Mouse (Mus musculus) spleen, adult 12 weeks (tissue): ENCODE data around the gene Nup93.

Source experiments
- DNase-seq: peaks from one replicate; pipeline ENCODE4 v3.0.0; 2022; ENCODE audit warnings: low spot score

The Nup93 gene

GRCm38 (mm10) chr8:94320036-94320435 lies 105.7 kb downstream of the Nup93 start:
- no peak for DNase-seq

- no peak for DNase-seq
Observed at GRCm38 (mm10) chr8:94322083-94322482, 107.7 kb downstream of the Nup93 start.

- no peak for DNase-seq
Observed at GRCm38 (mm10) chr8:94323041-94323440, 108.7 kb downstream of the Nup93 start.

- DNase-seq = no peak
Observed at GRCm38 (mm10) chr8:94324071-94324470, 109.7 kb downstream of the Nup93 start.

- no peak for DNase-seq
Observed at GRCm38 (mm10) chr8:94326016-94326415, 111.7 kb downstream of the Nup93 start.

GRCm38 (mm10) chr8:94328932-94329728 lies 114.8 kb downstream of the Nup93 start, which contains the start of gene Slc12a3:
Slc12a3 (plus strand) TSS chr8:94329201.
- no peak for DNase-seq

- peak; percentile 54 for DNase-seq
Observed at GRCm38 (mm10) chr8:94330733-94331132, 116.4 kb downstream of the Nup93 start.

GRCm38 (mm10) chr8:94333345-94333744 lies 119.0 kb downstream of the Nup93 start:
- DNase-seq = no peak

- DNase-seq = no peak
Observed at GRCm38 (mm10) chr8:94337559-94337958, 123.2 kb downstream of the Nup93 start.

GRCm38 (mm10) chr8:94340796-94341195 lies 126.4 kb downstream of the Nup93 start:
- DNase-seq = no peak

- no peak for DNase-seq
Observed at GRCm38 (mm10) chr8:94342691-94343090, 128.3 kb downstream of the Nup93 start.

- DNase-seq = peak; percentile 62
Observed at GRCm38 (mm10) chr8:94343290-94343689, 128.9 kb downstream of the Nup93 start.

- no peak for DNase-seq
Observed at GRCm38 (mm10) chr8:94343778-94344320, 129.5 kb downstream of the Nup93 start.

GRCm38 (mm10) chr8:94345657-94346056 lies 131.3 kb downstream of the Nup93 start:
- DNase-seq = no peak

- DNase-seq = no peak
Observed at GRCm38 (mm10) chr8:94346264-94346663, 131.9 kb downstream of the Nup93 start.

- DNase-seq = no peak
Observed at GRCm38 (mm10) chr8:94348425-94348824, 134.1 kb downstream of the Nup93 start.

GRCm38 (mm10) chr8:94354069-94354531 lies 139.7 kb downstream of the Nup93 start:
- no peak for DNase-seq

- DNase-seq = peak; percentile 16
Observed at GRCm38 (mm10) chr8:94354571-94354970, 140.2 kb downstream of the Nup93 start.

GRCm38 (mm10) chr8:94357220-94357619 lies 142.9 kb downstream of the Nup93 start:
- no peak for DNase-seq

GRCm38 (mm10) chr8:94358541-94358940 lies 144.2 kb downstream of the Nup93 start:
- no peak for DNase-seq

- DNase-seq = no peak
Observed at GRCm38 (mm10) chr8:94361774-94362431, 147.5 kb downstream of the Nup93 start.

- no peak for DNase-seq
Observed at GRCm38 (mm10) chr8:94362607-94363239, 148.4 kb downstream of the Nup93 start.
